Mouse (Mus musculus) c-Kit-negative CD71-positive TER-119-positive erythroid progenitor cells, embryonic 14.5 days (primary cell): ENCODE results near the gene Olfr821.
"Not testable (repeated sequence)": the region's sequence is repeated elsewhere in the genome, so short reads cannot be mapped to it uniquely, and the experiment has no call there.

ENCODE experiments used
- DNase-seq: peaks from one replicate; pipeline ENCODE4 v3.0.0-alpha.2; 2013; ENCODE audit warnings: low read depth, low spot score

Gene Olfr821

DNA sequence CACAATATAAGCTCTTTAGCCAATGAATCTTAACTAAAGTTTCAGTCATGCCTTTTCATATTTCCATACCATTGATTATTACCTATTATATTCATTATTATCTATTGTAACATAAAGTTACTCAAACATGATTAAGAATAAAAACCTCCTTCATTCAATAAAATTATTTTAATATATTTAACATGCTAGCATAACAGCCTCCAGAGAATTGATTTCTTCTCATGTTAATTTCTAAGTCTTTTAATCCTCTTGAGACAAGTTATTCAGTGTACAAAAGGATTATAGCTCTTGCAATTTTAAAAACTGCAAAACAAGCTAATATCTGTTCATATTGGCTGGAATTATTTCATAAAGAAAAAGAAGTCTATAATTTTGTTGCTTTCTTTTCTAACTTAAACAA lies at the start of gene Olfr821:
Olfr821 (plus strand) TSS at position 301 of the 400 bp plus-strand sequence.
- no peak for DNase-seq

DNA sequence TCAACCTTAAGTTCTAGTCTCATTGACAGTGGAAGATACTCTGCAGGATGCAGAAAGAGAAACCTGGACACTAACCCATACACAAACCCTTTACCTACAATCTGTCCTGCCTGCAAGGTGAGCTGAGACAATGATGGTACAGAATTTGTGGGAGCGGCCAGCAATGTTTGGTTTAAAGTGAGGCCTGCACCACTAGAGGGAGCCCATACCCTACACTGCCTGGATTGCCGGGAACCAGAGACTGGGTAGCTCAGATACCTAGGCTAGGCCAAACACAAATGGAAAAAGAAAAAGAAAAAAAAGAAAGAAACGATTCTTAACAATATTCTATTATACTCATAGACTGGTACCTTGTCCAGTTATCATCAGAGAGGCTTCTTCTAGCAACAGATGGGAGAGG lies 48.3 kb upstream of the Olfr821 start:
- not testable (repeated sequence) for DNase-seq

DNA sequence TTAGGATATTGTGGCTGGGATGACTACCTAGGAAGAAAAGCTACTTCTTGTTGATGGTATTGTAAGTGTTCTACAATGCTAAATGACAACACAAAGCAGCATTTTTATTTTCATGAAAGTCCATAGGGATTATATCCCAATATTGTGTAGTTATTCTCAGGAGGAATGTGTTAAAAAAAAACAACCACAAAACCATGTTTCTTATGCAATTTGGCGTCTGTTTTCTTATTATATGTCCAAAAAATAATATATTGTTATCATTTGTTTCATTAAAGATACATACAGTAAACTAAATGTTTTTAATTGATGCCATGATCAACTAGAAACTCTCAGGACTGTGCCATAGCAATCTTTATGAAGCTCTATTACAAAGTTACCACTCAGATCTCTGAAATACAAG lies 45.2 kb upstream of the Olfr821 start, which contains the start of gene Gm10310:
Gm10310 (minus strand) TSS at position 101 of the 400 bp plus-strand sequence.
- DNase-seq, result not testable (repeated sequence)

DNA sequence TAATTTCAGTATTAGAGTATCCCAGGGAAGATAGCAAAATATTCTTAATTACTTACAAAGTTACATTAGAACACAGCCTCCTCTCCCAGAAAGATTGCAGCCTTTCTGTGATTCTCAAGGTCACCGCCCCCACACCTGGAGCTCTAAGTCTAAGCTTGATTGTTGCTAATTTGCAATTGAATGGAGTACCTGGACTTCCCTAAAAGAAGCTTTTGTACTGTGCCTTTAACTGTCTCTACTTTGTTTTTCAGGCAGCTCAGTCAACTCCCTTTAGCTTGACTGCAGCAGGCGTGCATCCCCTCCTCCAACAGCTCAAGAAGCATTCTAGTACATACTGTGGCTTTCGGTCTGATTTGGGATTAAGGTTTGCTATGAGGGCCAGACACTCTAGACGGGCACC lies 26.0 kb upstream of the Olfr821 start:
- not testable (repeated sequence) for DNase-seq

DNA sequence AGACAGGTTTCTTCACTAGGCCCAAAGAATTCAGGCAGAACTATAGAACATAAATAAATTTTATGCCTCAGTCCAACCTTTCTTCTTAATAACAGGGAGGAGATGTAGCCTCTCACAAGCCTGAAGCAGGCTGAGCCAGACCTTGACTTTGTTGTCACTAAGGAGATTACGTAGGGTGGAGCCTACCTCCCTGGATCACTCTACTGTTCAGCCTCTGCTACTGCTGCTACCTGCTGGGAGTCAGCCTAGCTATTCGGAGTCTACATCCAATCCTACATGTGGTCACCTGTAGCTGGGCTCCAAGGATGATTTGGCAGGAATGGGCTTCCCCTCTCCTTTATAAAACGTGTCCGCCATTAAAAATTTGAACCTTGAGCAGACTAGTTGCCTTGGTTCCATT lies 24.8 kb upstream of the Olfr821 start:
- not testable (repeated sequence) for DNase-seq

DNA sequence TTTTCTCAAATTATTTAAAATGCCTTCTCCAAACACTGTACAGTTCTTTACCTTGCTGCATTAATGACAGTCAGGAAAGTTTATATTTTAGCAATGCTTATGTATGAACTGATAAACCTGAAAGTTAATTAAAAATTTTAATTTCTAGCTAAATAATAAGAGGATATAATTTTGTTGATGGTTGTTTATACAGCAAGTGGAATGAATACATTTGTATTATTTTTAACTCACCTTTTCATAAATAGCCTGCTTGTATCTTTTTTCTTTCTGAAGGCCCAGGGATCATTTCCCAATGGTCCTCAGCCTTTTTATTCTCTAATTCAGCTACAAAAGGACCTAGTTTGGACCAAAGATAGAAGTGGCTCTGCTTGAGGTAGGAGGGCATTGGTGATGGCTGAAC lies 17.8 kb upstream of the Olfr821 start, which contains the start of gene Olfr820:
Olfr820 (plus strand) TSS at position 301 of the 400 bp plus-strand sequence.
- DNase-seq, result no peak

DNA sequence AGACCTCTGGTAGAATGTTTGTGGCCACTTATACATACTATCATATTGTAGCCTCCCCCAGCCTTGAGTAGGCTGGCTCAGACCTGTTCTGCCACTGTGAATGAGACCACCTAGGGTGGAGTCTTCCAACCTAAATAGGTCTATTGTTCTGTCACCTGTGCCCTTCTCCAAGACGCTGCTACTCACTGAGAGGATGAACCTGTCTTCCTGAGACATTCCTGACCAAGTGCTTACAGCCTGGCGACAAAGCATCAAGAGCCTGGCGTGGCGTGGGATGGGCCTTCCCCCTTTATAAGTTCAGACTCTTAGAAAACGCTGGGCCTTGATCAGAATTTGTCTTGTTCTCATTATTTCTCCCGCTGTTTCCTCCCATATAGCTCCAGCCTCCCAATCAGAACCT lies 6.9 kb downstream of the Olfr821 start:
- DNase-seq, result no peak

DNA sequence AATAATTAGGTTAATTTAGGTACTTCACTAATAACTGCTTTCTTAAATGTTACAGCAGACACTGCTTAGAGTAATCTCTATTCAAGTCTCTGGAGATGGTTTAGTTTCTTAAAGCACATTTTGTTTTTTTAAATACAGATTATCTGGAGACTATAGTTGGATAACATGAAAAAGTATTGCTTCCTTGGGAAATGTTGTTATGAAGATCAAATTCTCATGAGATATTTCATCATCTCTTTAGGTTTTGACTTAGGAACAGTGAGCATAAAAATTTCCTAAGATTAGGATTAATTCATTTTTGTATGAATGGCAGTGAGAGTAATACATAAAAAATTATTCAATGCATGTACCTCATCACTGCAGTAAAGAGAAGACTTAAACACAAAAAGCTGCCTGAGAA lies 40.8 kb downstream of the Olfr821 start, which contains the start of gene Olfr822:
Olfr822 (plus strand) TSS at position 301 of the 400 bp plus-strand sequence.
- no peak for DNase-seq
